Mouse (Mus musculus) E14TG2a.4 (cell line): ENCODE data around the gene Dram1.

Experiments
- CTCF ChIP-seq: conservative IDR thresholded peaks from 2 replicates; pipeline ENCODE4 v1.5.1; 2014; ENCODE audit warnings: low read length
- POU5F1 ChIP-seq: IDR thresholded peaks from 2 replicates; pipeline ENCODE4 v1.6.1; 2014; ENCODE audit warnings: low read length, borderline replicate concordance

- TF ChIP-seq CTCF (no peak), POU5F1 (no peak)
These were observed 48.0 kb upstream of the Dram1 start for GRCm38 (mm10) chr10:88426896-88427295.
